Mouse (Mus musculus) layer of hippocampus, postnatal 25 days (tissue): ENCODE data around the gene Speer4d. TPM values are rescaled to one million over a fixed set of nuclear protein-coding genes. Genes with fewer than 3 reads are reported as not detected.
"Not testable (repeated sequence)": the region's sequence is repeated elsewhere in the genome, so short reads cannot be mapped to it uniquely, and the experiment has no call there.

Experiments used
- DNase-seq, 2 experiments: peaks; one replicate each; pipeline ENCODE4 v3.0.0; 2022; ENCODE audit warnings: mixed read lengths in 2 of 2, low spot score in 1 of 2; ENCODE audit errors: extremely low spot score in 1 of 2
- total RNA-seq, 2 experiments: library from RNA; stranded (reverse); gene quantifications; 2 replicates each; pipeline ENCODE4 v1.2.3; 2021

The Speer4d gene
- total RNA-seq, 2 experiments from 2014 or later: not detected

GRCm38 (mm10) chr5:15663847-15664246, 45.0 kb downstream of the Speer4d start:
- DNase-seq: not testable (repeated sequence)

GRCm38 (mm10) chr5:15670789-15671188, 51.9 kb downstream of the Speer4d start:
- not testable (repeated sequence) for DNase-seq

Other genes with a start within 250 kb of the Speer4d start
- gene Gm21149, start 142.5 kb upstream of the Speer4d start, total RNA-seq: not detected
- not detected for gene Gm21190, start 89.8 kb upstream of the Speer4d start, total RNA-seq
- gene Gm21083, start 41.7 kb upstream of the Speer4d start, total RNA-seq: not detected
- gene 4930572O03Rik, start 38.0 kb downstream of the Speer4d start, total RNA-seq: not detected
- gene Speer4c, start 95.2 kb downstream of the Speer4d start, total RNA-seq: not detected